ENCODE assay signal across 8 mouse cellular contexts in the genomic region with DNA sequence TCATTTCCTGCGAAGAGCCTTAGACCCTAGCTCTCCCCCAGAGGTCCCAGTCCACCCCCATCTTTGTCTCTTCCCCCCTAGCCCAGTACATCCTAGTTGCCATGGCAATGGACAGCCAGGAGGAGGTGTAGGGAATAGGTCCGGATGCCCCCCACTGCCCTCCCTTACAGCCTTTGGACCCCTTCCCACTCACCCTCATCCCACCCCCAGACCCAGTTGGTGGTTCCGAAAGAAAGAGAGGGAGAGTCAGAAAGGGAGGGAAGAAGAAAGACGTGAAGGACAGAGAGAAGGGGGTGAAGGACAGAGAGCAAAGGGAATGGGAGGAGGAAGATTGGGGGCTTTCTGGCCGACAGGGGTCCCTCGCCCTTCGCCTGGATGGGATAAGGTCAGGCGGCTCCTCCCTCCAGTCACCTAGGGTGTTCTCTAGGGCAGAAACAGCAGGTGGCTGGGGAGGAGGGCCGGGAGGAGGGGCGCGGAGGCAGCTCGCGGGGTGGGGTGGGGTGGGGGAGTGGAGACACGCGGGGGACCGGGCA. TPM values are rescaled to one million over a fixed set of nuclear protein-coding genes. Genes with fewer than 3 reads are reported as not detected.
DNase-seq lines count a peak whose midpoint lies in the region; ATAC-seq and TF ChIP-seq lines count a peak whose summit lies in the region.

No protein-coding gene starts in this region.

- WGBS in heart, embryonic 13.5 days = under 1% methylated on average over 11 of the region's 16 CpGs
- under 1% methylated on average over 11 of the region's 16 CpGs for WGBS in embryonic facial prominence, embryonic 14.5 days
- WGBS in liver, embryonic 11.5 days = 2% methylated on average over 11 of the region's 16 CpGs

- peaks cover 83% of the 10 kb centered on the region for H3K27me3 ChIP-seq in heart, embryonic 13.5 days (replicated peaks)
- no peaks in the 10 kb centered on the region for H3K27me3 ChIP-seq in ES-Bruce4 (ENCODE audit: control insufficient read depth, insufficient read depth, low read length, poor library complexity, severe bottlenecking)
- no peaks in the 10 kb centered on the region for H3K27me3 ChIP-seq in embryonic facial prominence, embryonic 14.5 days (replicated peaks; ENCODE audit: control insufficient read depth, insufficient read depth, low read length)
- H3K27me3 ChIP-seq in liver, embryonic 11.5 days (replicated peaks; ENCODE audit: control insufficient read depth, insufficient read depth, low read length) = peaks cover 80% of the 10 kb centered on the region

- ATAC-seq in heart, embryonic 13.5 days (ENCODE audit: extremely low read depth, insufficient number of reproducible peaks, low FRiP score, low TSS enrichment) = peak; percentile 10; the same call in 1 of the 2 replicates
- ATAC-seq in embryonic facial prominence, embryonic 14.5 days (ENCODE audit: low read depth) = peak; percentile 17; the same call in 1 of the 2 replicates
- peak; percentile 11; the same call in 1 of the 2 replicates for ATAC-seq in liver, embryonic 11.5 days (replicated peaks; ENCODE audit: low FRiP score)

- intact Hi-C loops in heart, postnatal 10 days (cut with DNase I) = no loop called here

- H3K9ac ChIP-seq in heart, embryonic 13.5 days = peak overlapping the region; percentile 85
- H3K9ac ChIP-seq in ES-Bruce4 (ENCODE audit: low read depth, poor library complexity, severe bottlenecking) = peak overlapping the region; percentile 78
- peak overlapping the region; percentile 76 for H3K9ac ChIP-seq in embryonic facial prominence, embryonic 14.5 days (ENCODE audit: low read depth, low read length)
- peak overlapping the region; percentile 58 for H3K9ac ChIP-seq in liver, embryonic 11.5 days (ENCODE audit: low read depth, low read length)

- peak overlapping the region; percentile 60 for H3K4me3 ChIP-seq in heart, embryonic 13.5 days
- peak overlapping the region; percentile 57 for H3K4me3 ChIP-seq in ES-Bruce4 (ENCODE audit: low read depth, low read length)
- peak overlapping the region; percentile 57 for H3K4me3 ChIP-seq in embryonic facial prominence, embryonic 14.5 days (ENCODE audit: low read depth, low read length)
- peak overlapping the region; percentile 54 for H3K4me3 ChIP-seq in liver, embryonic 11.5 days (ENCODE audit: low read depth, low read length)

- H3K4me2 ChIP-seq in heart, embryonic 13.5 days = peak overlapping the region; percentile 91
- peak overlapping the region; percentile 95 for H3K4me2 ChIP-seq in embryonic facial prominence, embryonic 14.5 days (ENCODE audit: low read depth, low read length)
- peak overlapping the region; percentile 88 for H3K4me2 ChIP-seq in liver, embryonic 11.5 days

- TF ChIP-seq POLR2A in ES-Bruce4 (IDR thresholded peaks at IDR 0.05; ENCODE audit: insufficient read depth, low read length) = no peak

- H3K36me3 ChIP-seq in heart, embryonic 13.5 days = no peaks in the 10 kb centered on the region
- H3K36me3 ChIP-seq in ES-Bruce4 (ENCODE audit: control insufficient read depth, insufficient read depth, low read length, poor library complexity, severe bottlenecking) = no peaks in the 10 kb centered on the region
- H3K36me3 ChIP-seq in embryonic facial prominence, embryonic 14.5 days (ENCODE audit: control insufficient read depth, insufficient read depth, low read length) = no peaks in the 10 kb centered on the region
- no peaks in the 10 kb centered on the region for H3K36me3 ChIP-seq in liver, embryonic 11.5 days (ENCODE audit: control insufficient read depth, insufficient read depth, low read length)

- H3K27ac ChIP-seq in heart, embryonic 13.5 days (replicated peaks) = no peak overlapping the region
- no peak overlapping the region for H3K27ac ChIP-seq in ES-Bruce4 (ENCODE audit: insufficient read depth, low read length)
- H3K27ac ChIP-seq in embryonic facial prominence, embryonic 14.5 days (replicated peaks; ENCODE audit: low read depth, low read length) = peak overlapping the region; percentile 48; the same call in 1 of the 2 replicates
- no peak overlapping the region for H3K27ac ChIP-seq in liver, embryonic 11.5 days (ENCODE audit: low read depth, low read length)

- TF ChIP-seq EP300 in ES-Bruce4 (IDR thresholded peaks at IDR 0.05; ENCODE audit: insufficient read depth, low read depth, low read length) = no peak

- peaks cover 23% of the 10 kb centered on the region for H3K4me1 ChIP-seq in heart, embryonic 13.5 days
- H3K4me1 ChIP-seq in ES-Bruce4 (ENCODE audit: control insufficient read depth, insufficient read depth, low read length) = peaks cover 13% of the 10 kb centered on the region
- H3K4me1 ChIP-seq in embryonic facial prominence, embryonic 14.5 days (ENCODE audit: control insufficient read depth, insufficient read depth, low read length) = peaks cover 10% of the 10 kb centered on the region
- peaks cover 4% of the 10 kb centered on the region; the same call in 1 of the 2 replicates for H3K4me1 ChIP-seq in liver, embryonic 11.5 days (replicated peaks; ENCODE audit: control insufficient read depth, insufficient read depth, low read length)

- H3K9me3 ChIP-seq in heart, embryonic 13.5 days = no peaks in the 10 kb centered on the region
- H3K9me3 ChIP-seq in ES-Bruce4 (replicated peaks; ENCODE audit: control insufficient read depth, insufficient read depth, low read length, poor library complexity, severe bottlenecking) = no peaks in the 10 kb centered on the region
- no peaks in the 10 kb centered on the region for H3K9me3 ChIP-seq in embryonic facial prominence, embryonic 14.5 days (ENCODE audit: control insufficient read depth, low read length)
- H3K9me3 ChIP-seq in liver, embryonic 11.5 days (ENCODE audit: control insufficient read depth, low read length) = no peaks in the 10 kb centered on the region

- TF ChIP-seq CTCF in ES-Bruce4 (IDR thresholded peaks at IDR 0.05; ENCODE audit: low read depth, low read length) = peak; percentile 30

- no peak for DNase-seq in heart, postnatal 10 days
- no peak for DNase-seq in embryonic facial prominence, embryonic 14.5 days (ENCODE audit: low spot score)
- no peak for DNase-seq in liver, embryonic 11.5 days (ENCODE audit: low spot score)
- peak; percentile 87 for DNase-seq in thymus, postnatal 0 days (ENCODE audit: low spot score)
- no peak for DNase-seq in ovary, postnatal 36 days (ENCODE audit: low spot score)
- no peak for DNase-seq in gastrocnemius, postnatal 25 days

RNA-seq across cellular contexts. Expression of a gene that starts 0.6 kb away (rescaled TPM):
- 1.6 TPM in 2 replicates for polyA plus RNA-seq in heart, embryonic 13.5 days (2015; fragmentation: Nextera tagmentation; extraction: Ambion mirVana)
- total RNA-seq in heart, postnatal 10 days (2021) = 1 to 10 TPM; 3.0 to 4.9 TPM
- 2.4 and 3.2 TPM in 2 replicates for polyA plus RNA-seq in ES-Bruce4 (2011; ENCODE audit: insufficient read depth, insufficient read length, low read depth, missing spikeins)
- polyA plus RNA-seq in embryonic facial prominence, embryonic 14.5 days (2014; fragmentation: Nextera tagmentation; extraction: Ambion mirVana) = 0.95 and 1.5 TPM in 2 replicates
- 0.17 and 0.32 TPM in 2 replicates for polyA plus RNA-seq in liver, embryonic 11.5 days (2014; fragmentation: Nextera tagmentation; extraction: Ambion mirVana)
- 15.2 and 21.8 TPM in 2 replicates for polyA plus RNA-seq in thymus, postnatal 0 days (2015; fragmentation: Nextera tagmentation; extraction: Ambion mirVana)
- total RNA-seq in gastrocnemius, postnatal 25 days (2021) = under 1 TPM; 0.23 to 0.32 TPM

RNA-seq across cellular contexts. Expression of a gene that starts 5.6 kb away (rescaled TPM):
- 15.5 and 17.7 TPM in 2 replicates for polyA plus RNA-seq in heart, embryonic 13.5 days (2015; fragmentation: Nextera tagmentation; extraction: Ambion mirVana)
- 10 to 100 TPM; 27.1 to 27.3 TPM for total RNA-seq in heart, postnatal 10 days (2021)
- polyA plus RNA-seq in ES-Bruce4 (2011; ENCODE audit: insufficient read depth, insufficient read length, low read depth, missing spikeins) = 3.1 and 3.6 TPM in 2 replicates
- polyA plus RNA-seq in embryonic facial prominence, embryonic 14.5 days (2014; fragmentation: Nextera tagmentation; extraction: Ambion mirVana) = 49.5 and 57.0 TPM in 2 replicates
- polyA plus RNA-seq in liver, embryonic 11.5 days (2014; fragmentation: Nextera tagmentation; extraction: Ambion mirVana) = 8.6 and 11.3 TPM in 2 replicates
- 1.9 TPM in 2 replicates for polyA plus RNA-seq in thymus, postnatal 0 days (2015; fragmentation: Nextera tagmentation; extraction: Ambion mirVana)
- 1 to 10 TPM; 8.2 to 9.3 TPM for total RNA-seq in gastrocnemius, postnatal 25 days (2021)

RNA-seq across cellular contexts. Expression of a gene that starts 23.1 kb away (rescaled TPM):
- 7.8 and 11.7 TPM in 2 replicates for polyA plus RNA-seq in heart, embryonic 13.5 days (2015; fragmentation: Nextera tagmentation; extraction: Ambion mirVana)
- total RNA-seq in heart, postnatal 10 days (2021) = 1 to 10 TPM; 3.9 to 4.4 TPM
- polyA plus RNA-seq in ES-Bruce4 (2011; ENCODE audit: insufficient read depth, insufficient read length, low read depth, missing spikeins) = not detected in 2 replicates
- polyA plus RNA-seq in embryonic facial prominence, embryonic 14.5 days (2014; fragmentation: Nextera tagmentation; extraction: Ambion mirVana) = 2.9 and 3.5 TPM in 2 replicates
- polyA plus RNA-seq in liver, embryonic 11.5 days (2014; fragmentation: Nextera tagmentation; extraction: Ambion mirVana) = 0.29 and 0.74 TPM in 2 replicates
- 2.3 and 2.4 TPM in 2 replicates for polyA plus RNA-seq in thymus, postnatal 0 days (2015; fragmentation: Nextera tagmentation; extraction: Ambion mirVana)
- total RNA-seq in gastrocnemius, postnatal 25 days (2021) = 1 to 10 TPM; 1.6 to 1.7 TPM

RNA-seq across cellular contexts. Expression of a gene that starts 24.8 kb away (rescaled TPM):
- not detected in 2 replicates for polyA plus RNA-seq in heart, embryonic 13.5 days (2015; fragmentation: Nextera tagmentation; extraction: Ambion mirVana)
- total RNA-seq in heart, postnatal 10 days (2021) = 1 to 10 TPM; 1.2 to 2.1 TPM
- not detected in 2 replicates for polyA plus RNA-seq in ES-Bruce4 (2011; ENCODE audit: insufficient read depth, insufficient read length, low read depth, missing spikeins)
- 0.07 and 0.25 TPM in 2 replicates for polyA plus RNA-seq in embryonic facial prominence, embryonic 14.5 days (2014; fragmentation: Nextera tagmentation; extraction: Ambion mirVana)
- polyA plus RNA-seq in liver, embryonic 11.5 days (2014; fragmentation: Nextera tagmentation; extraction: Ambion mirVana) = not detected in 2 replicates
- polyA plus RNA-seq in thymus, postnatal 0 days (2015; fragmentation: Nextera tagmentation; extraction: Ambion mirVana) = 102 TPM in 2 replicates
- total RNA-seq in gastrocnemius, postnatal 25 days (2021) = 1 to 10 TPM in 1 of 2 experiments, not detected in 1; 1.2 TPM

RNA-seq across cellular contexts. Expression of a gene that starts 33.8 kb away (rescaled TPM):
- 123 and 132 TPM in 2 replicates for polyA plus RNA-seq in heart, embryonic 13.5 days (2015; fragmentation: Nextera tagmentation; extraction: Ambion mirVana)
- total RNA-seq in heart, postnatal 10 days (2021) = 10 to 100 TPM; 19.1 to 23.2 TPM
- 162 and 187 TPM in 2 replicates for polyA plus RNA-seq in ES-Bruce4 (2011; ENCODE audit: insufficient read depth, insufficient read length, low read depth, missing spikeins)
- 107 and 131 TPM in 2 replicates for polyA plus RNA-seq in embryonic facial prominence, embryonic 14.5 days (2014; fragmentation: Nextera tagmentation; extraction: Ambion mirVana)
- 223 and 224 TPM in 2 replicates for polyA plus RNA-seq in liver, embryonic 11.5 days (2014; fragmentation: Nextera tagmentation; extraction: Ambion mirVana)
- polyA plus RNA-seq in thymus, postnatal 0 days (2015; fragmentation: Nextera tagmentation; extraction: Ambion mirVana) = 240 and 258 TPM in 2 replicates
- 1 to 10 TPM; 1.2 TPM for total RNA-seq in gastrocnemius, postnatal 25 days (2021)
